Mouse (Mus musculus) embryonic facial prominence, embryonic 13.5 days (tissue): ENCODE results near the gene Abt1. TPM values are rescaled to one million over a fixed set of nuclear protein-coding genes. Genes with fewer than 3 reads are reported as not detected.
A peak's percentile ranks its signal among the peaks of the same experiment; 100 is the strongest.

ENCODE experiments used
- ATAC-seq: fragments of 200-750 bp; cut with Nextera tagmentation; 2 replicates; pipeline ENCODE4 v1.8.0; 2017; ENCODE audit warnings: low read depth; ENCODE audit not compliant: insufficient number of reproducible peaks, insufficient read depth, low FRiP score, low TSS enrichment
- H3K27ac ChIP-seq: fragments of 300-500 bp; sonication (generic); 2 replicates; pipeline ENCODE4 v1.5.1; 2015; ENCODE audit warnings: moderate library complexity, mild to moderate bottlenecking, inconsistent platforms
- H3K27me3 ChIP-seq: fragments of 300-500 bp; sonication (generic); 2 replicates; pipeline ENCODE4 v1.6.1; 2015; ENCODE audit warnings: mild to moderate bottlenecking, inconsistent platforms
- H3K36me3 ChIP-seq: fragments of 300-500 bp; sonication (generic); 2 replicates; pipeline ENCODE4 v1.6.1; 2015; ENCODE audit warnings: mild to moderate bottlenecking, inconsistent platforms
- H3K4me1 ChIP-seq: fragments of 300-500 bp; sonication (generic); 2 replicates; pipeline ENCODE4 v1.6.1; 2015; ENCODE audit warnings: inconsistent platforms
- H3K4me2 ChIP-seq: fragments of 300-500 bp; sonication (generic); 2 replicates; pipeline ENCODE4 v1.6.1; 2015; ENCODE audit warnings: moderate library complexity, mild to moderate bottlenecking, inconsistent platforms
- H3K4me3 ChIP-seq: fragments of 300-500 bp; sonication (generic); 2 replicates; pipeline ENCODE4 v1.5.1; 2015; ENCODE audit warnings: mild to moderate bottlenecking, inconsistent platforms
- H3K9ac ChIP-seq: fragments of 300-500 bp; sonication (generic); 2 replicates; pipeline ENCODE4 v1.6.1; 2015; ENCODE audit warnings: mild to moderate bottlenecking, inconsistent platforms
- H3K9me3 ChIP-seq: fragments of 300-500 bp; sonication (generic); 2 replicates; pipeline ENCODE4 v1.6.1; 2016; ENCODE audit warnings: inconsistent platforms
- WGBS: fragments of 180-500 bp; shearing (Covaris S2); methylation state at CpG from one replicate; pipeline ENCODE4 v1.1.7; 2015; ENCODE audit warnings: mixed read lengths; 5-methylcytosine and 5-hydroxymethylcytosine counted together
- polyA plus RNA-seq: library from polyadenylated mRNA; unstranded; fragments of >200 nt; fragmentation: Nextera tagmentation; extraction: Ambion mirVana; gene quantifications from 2 replicates; pipeline ENCODE4 v1.2.1, GENCODE M21; 2015

Gene Abt1
- 13.1 and 14.6 TPM in 2 replicates for polyA plus RNA-seq

GRCm38 (mm10) chr13:23423286-23424051, at the start of gene Abt1:
TSS of gene Abt1 (minus strand) at chr13:23423866.
- no peaks in the 10 kb centered on the region for H3K9me3 ChIP-seq
- peaks cover 36% of the 10 kb centered on the region for H3K36me3 ChIP-seq
- H3K4me2 ChIP-seq, result peak within 1 kb of the TSS; percentile 84
- H3K9ac ChIP-seq, result peak within 1 kb of the TSS; percentile 92
- peak within 1 kb of the TSS; percentile 92 for H3K4me3 ChIP-seq
- WGBS, result under 1% methylated on average over 48 of the region's 48 CpGs
- peaks cover 15% of the 10 kb centered on the region for H3K4me1 ChIP-seq
- no peaks in the 10 kb centered on the region for H3K27me3 ChIP-seq
- peak within 1 kb of the TSS; percentile 74 for H3K27ac ChIP-seq
- peak; percentile 82 for ATAC-seq

- no peaks in the 10 kb centered on the region for H3K9me3 ChIP-seq
- no peak overlapping the region for H3K4me3 ChIP-seq
- ATAC-seq, result 0 out of 2 replicates have a peak, but pooled peaks have one; percentile 79
- H3K27me3 ChIP-seq, result no peaks in the 10 kb centered on the region; the same call in 1 of the 2 replicates
- no peak overlapping the region for H3K9ac ChIP-seq
- H3K4me1 ChIP-seq, result peaks cover 15% of the 10 kb centered on the region
- no peak overlapping the region for H3K27ac ChIP-seq
- H3K36me3 ChIP-seq, result no peaks in the 10 kb centered on the region
- 2% methylated on average over 9 of the region's 9 CpGs for WGBS
- H3K4me2 ChIP-seq, result no peak overlapping the region
Measured at GRCm38 (mm10) chr13:23466911-23467310, 43.2 kb upstream of the Abt1 start.

GRCm38 (mm10) chr13:23466306-23466705, 42.6 kb upstream of the Abt1 start:
- 69% methylated on average over 1 of the region's 1 CpGs for WGBS
- no peak for ATAC-seq
- Histone ChIP-seq H3K4me2 (peak overlapping the region; percentile 80; the same call in 1 of the 2 replicates), H3K36me3 (no peaks in the 10 kb centered on the region), H3K4me3 (no peak overlapping the region), H3K27me3 (no peaks in the 10 kb centered on the region; the same call in 1 of the 2 replicates), H3K27ac (no peak overlapping the region), H3K4me1 (peaks cover 15% of the 10 kb centered on the region), H3K9ac (no peak overlapping the region), H3K9me3 (no peaks in the 10 kb centered on the region)

- no peak for ATAC-seq
Measured at GRCm38 (mm10) chr13:23465600-23466109, 42.0 kb upstream of the Abt1 start, which contains the start of gene Btn1a1. TSS of gene Btn1a1 (minus strand) at chr13:23465901.

GRCm38 (mm10) chr13:23464841-23465366, 41.2 kb upstream of the Abt1 start:
- no peaks in the 10 kb centered on the region for H3K9me3 ChIP-seq
- WGBS, result 2% methylated on average over 11 of the region's 11 CpGs
- no peak overlapping the region for H3K27ac ChIP-seq
- peak overlapping the region; percentile 80 for H3K4me2 ChIP-seq
- no peaks in the 10 kb centered on the region; the same call in 1 of the 2 replicates for H3K27me3 ChIP-seq
- H3K4me3 ChIP-seq, result peak overlapping the region; percentile 53
- no peaks in the 10 kb centered on the region for H3K36me3 ChIP-seq
- H3K4me1 ChIP-seq, result peaks cover 15% of the 10 kb centered on the region
- peak overlapping the region; percentile 71 for H3K9ac ChIP-seq
- no peak for ATAC-seq

More at GRCm38 (mm10) chr13:23465600-23466109, 42.0 kb upstream of the Abt1 start, which contains the start of gene Btn1a1:
- Histone ChIP-seq H3K27ac (no peak within 1 kb of the TSS), H3K4me2 (peak within 1 kb of the TSS; percentile 80), H3K4me3 (peak within 1 kb of the TSS; percentile 53), H3K4me1 (peaks cover 15% of the 10 kb centered on the region), H3K9ac (peak within 1 kb of the TSS; percentile 71), H3K36me3 (no peaks in the 10 kb centered on the region), H3K27me3 (no peaks in the 10 kb centered on the region; the same call in 1 of the 2 replicates), H3K9me3 (no peaks in the 10 kb centered on the region)
- WGBS, result 1% methylated on average over 7 of the region's 7 CpGs

- Histone ChIP-seq H3K27me3 (peaks cover 3% of the 10 kb centered on the region; the same call in 1 of the 2 replicates), H3K4me3 (peak overlapping the region; percentile 53), H3K4me2 (peak overlapping the region; percentile 80), H3K27ac (no peak overlapping the region), H3K36me3 (no peaks in the 10 kb centered on the region), H3K9ac (peak overlapping the region; percentile 71), H3K4me1 (peaks cover 15% of the 10 kb centered on the region), H3K9me3 (no peaks in the 10 kb centered on the region)
- WGBS, result under 1% methylated on average over 29 of the region's 29 CpGs
- no peak for ATAC-seq
Measured at GRCm38 (mm10) chr13:23464224-23464637, 40.6 kb upstream of the Abt1 start.

GRCm38 (mm10) chr13:23463381-23464223, 39.9 kb upstream of the Abt1 start:
- WGBS, result under 1% methylated on average over 21 of the region's 21 CpGs
- Histone ChIP-seq H3K4me2 (peak overlapping the region; percentile 80), H3K4me3 (peak overlapping the region; percentile 53), H3K4me1 (peaks cover 15% of the 10 kb centered on the region), H3K27ac (no peak overlapping the region), H3K27me3 (peaks cover 8% of the 10 kb centered on the region; the same call in 1 of the 2 replicates), H3K36me3 (no peaks in the 10 kb centered on the region), H3K9ac (peak overlapping the region; percentile 71), H3K9me3 (no peaks in the 10 kb centered on the region)
- ATAC-seq, result no peak

GRCm38 (mm10) chr13:23462669-23463068, 39.0 kb upstream of the Abt1 start:
- no peaks in the 10 kb centered on the region for H3K36me3 ChIP-seq
- no peaks in the 10 kb centered on the region for H3K9me3 ChIP-seq
- ATAC-seq, result no peak
- H3K9ac ChIP-seq, result no peak overlapping the region
- no peak overlapping the region for H3K4me3 ChIP-seq
- no peak overlapping the region for H3K4me2 ChIP-seq
- H3K27me3 ChIP-seq, result peaks cover 8% of the 10 kb centered on the region; the same call in 1 of the 2 replicates
- peaks cover 15% of the 10 kb centered on the region for H3K4me1 ChIP-seq
- no peak overlapping the region for H3K27ac ChIP-seq

GRCm38 (mm10) chr13:23462063-23462462, 38.4 kb upstream of the Abt1 start:
- no peak overlapping the region for H3K9ac ChIP-seq
- 76% methylated on average over 4 of the region's 4 CpGs for WGBS
- H3K9me3 ChIP-seq, result no peaks in the 10 kb centered on the region
- no peak overlapping the region for H3K27ac ChIP-seq
- H3K27me3 ChIP-seq, result peaks cover 8% of the 10 kb centered on the region; the same call in 1 of the 2 replicates
- ATAC-seq, result no peak
- no peak overlapping the region for H3K4me3 ChIP-seq
- no peak overlapping the region for H3K4me2 ChIP-seq
- H3K4me1 ChIP-seq, result peaks cover 15% of the 10 kb centered on the region
- H3K36me3 ChIP-seq, result no peaks in the 10 kb centered on the region

- H3K9ac ChIP-seq, result no peak overlapping the region
- peak overlapping the region; percentile 20; the same call in 1 of the 2 replicates for H3K4me3 ChIP-seq
- peak overlapping the region; percentile 36 for H3K4me2 ChIP-seq
- H3K9me3 ChIP-seq, result no peaks in the 10 kb centered on the region
- H3K27ac ChIP-seq, result no peak overlapping the region
- ATAC-seq, result no peak
- 0 out of 2 replicates have a peak, but pooled peaks cover 8% of the 10 kb centered on the region for H3K27me3 ChIP-seq
- 16% methylated on average over 15 of the region's 15 CpGs for WGBS
- peaks cover under 1% of the 10 kb centered on the region; the same call in 1 of the 2 replicates for H3K4me1 ChIP-seq
- H3K36me3 ChIP-seq, result no peaks in the 10 kb centered on the region
Measured at GRCm38 (mm10) chr13:23459264-23459846, 35.7 kb upstream of the Abt1 start.
